Mouse (Mus musculus): Measurements from ENCODE around the gene Dock11.
A peak's percentile ranks its signal among the peaks of the same experiment; 100 is the strongest.

Gene Dock11

DNA sequence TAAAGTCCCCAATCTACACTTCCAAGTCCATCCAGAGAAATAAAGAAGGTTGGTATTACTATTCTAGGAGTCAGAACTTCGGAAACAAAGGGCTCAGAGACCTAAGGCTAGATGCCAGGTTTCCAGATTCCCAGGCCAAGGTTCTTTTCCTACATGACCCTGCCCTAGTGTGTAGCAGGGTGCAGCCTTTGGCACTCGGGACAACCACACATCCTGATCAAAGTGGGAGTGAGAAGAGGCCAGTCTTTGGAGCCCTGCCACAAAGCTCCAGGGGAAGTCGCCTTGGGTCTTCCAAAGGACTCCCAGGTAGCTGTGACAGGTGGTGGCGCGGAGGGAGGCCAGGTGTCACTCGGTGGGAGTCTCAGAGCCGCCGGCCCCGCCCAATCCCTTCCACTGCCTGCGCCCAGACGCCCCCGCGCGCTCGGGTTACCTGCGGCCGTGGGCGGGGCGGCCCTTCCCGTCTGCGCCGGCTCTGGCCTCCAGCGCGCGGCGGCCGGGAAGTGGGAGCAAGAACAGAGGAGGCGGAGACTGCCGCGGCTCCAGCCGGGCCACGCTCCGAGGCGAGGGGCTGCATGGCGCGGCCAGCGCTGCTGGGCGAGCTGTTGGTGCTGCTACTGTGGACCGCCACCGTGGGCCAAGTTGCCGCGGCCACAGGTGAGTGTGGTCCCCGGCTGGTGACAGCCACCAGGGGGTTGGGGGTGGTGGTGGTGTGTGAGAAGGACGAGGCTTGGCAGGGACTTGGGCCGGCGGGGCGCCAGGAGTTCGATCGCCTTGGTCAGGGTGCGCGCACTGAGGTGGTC is 223.2 kb downstream of the Dock11 start, which contains the start of gene Il13ra1:
TSS of gene Il13ra1 (plus strand) at position 489 of the 800 bp plus-strand sequence.
- peak; percentile 56 to 68 for DNase-seq

- no peak for DNase-seq
Observed at GRCm38 (mm10) chrX:36112422-36112750, 223.8 kb downstream of the Dock11 start.

DNA sequence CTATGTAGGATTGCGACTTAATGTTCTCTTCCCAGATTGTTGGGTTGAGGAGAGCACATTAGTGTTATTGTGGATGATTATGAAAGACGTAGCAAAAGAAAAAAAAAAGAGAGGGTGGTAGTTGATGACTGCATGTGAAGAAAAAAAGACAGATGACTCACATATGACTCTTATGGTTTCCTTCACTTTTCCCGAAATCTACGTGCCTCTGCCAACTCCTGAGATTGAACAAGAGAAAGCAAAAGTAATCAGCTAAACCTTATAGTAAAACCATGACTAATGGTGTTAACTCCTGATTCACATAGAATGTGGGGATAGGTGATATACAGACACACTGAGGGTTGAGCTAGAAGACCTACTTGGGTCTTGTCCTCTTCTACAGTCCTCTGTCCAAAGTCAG is 226.5 kb downstream of the Dock11 start:
- DNase-seq, result no peak

Data from cerebellum, postnatal 25 days (tissue).